Mouse (Mus musculus) small intestine, adult 2 months (tissue): ENCODE measurements around the gene Slc43a3.

Experiments used
- CTCF ChIP-seq: fragments of 200-500 bp; IDR thresholded peaks from 2 replicates; pipeline ENCODE4 v1.5.1; 2012; ENCODE audit warnings: low read depth, mild to moderate bottlenecking, control low read depth, inconsistent platforms, low read length, moderate library complexity, mixed read lengths; ENCODE audit not compliant: insufficient replicate concordance, insufficient read length; ENCODE audit errors: extremely low read depth
- POLR2A ChIP-seq: fragments of 200-500 bp; IDR thresholded peaks from 2 replicates; pipeline ENCODE4 v1.6.1; 2012; ENCODE audit warnings: low read depth, mild to moderate bottlenecking, control low read depth, inconsistent platforms, low read length, moderate library complexity

DNA sequence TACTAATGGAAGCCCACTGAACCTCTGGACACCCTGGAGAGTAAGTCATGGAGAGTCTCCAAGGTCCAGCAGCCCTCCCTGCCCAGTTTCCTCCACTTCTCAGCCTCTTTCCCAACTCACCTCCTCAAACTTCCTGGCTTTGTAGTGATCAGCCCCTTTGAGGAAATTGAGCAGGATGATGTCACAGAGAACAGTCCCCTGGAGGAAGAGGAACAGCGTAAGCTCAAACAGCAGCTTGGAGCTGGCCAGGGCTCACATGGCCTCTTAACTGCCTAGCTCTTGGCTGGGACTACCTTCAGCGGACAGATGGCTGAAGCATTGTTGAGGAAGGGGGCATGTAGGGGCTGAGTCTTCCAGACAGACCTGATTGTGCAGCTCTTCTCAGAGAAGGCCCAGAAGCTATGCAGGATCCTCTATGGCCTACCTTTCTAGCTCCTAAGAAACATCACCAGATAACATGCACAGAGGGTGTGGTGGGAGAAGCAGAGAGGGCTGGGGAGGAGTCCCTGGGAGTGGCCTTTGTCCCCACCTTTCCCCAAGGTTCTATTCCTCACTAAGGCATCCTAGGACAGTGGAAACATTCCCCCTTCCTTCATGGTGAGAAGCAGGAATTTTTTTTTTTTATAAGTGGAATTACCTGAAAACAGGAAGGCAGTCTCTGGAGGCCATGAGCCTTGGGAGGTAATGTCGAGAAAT, 63.3 kb downstream of the Slc43a3 start:
- TF ChIP-seq CTCF (no peak), POLR2A (no peak)
